Mouse (Mus musculus) neural tube, embryonic 11.5 days (tissue): ENCODE measurements around the gene Iqschfp. TPM values are rescaled to one million over a fixed set of nuclear protein-coding genes. Genes with fewer than 3 reads are reported as not detected.

ENCODE experiments used
- ATAC-seq: fragments of 200-750 bp; cut with Nextera tagmentation; 2 replicates; pipeline ENCODE4 v1.8.0; 2017; ENCODE audit warnings: moderate number of reproducible peaks, mild to moderate bottlenecking, moderate TSS enrichment, moderate library complexity; ENCODE audit not compliant: insufficient read depth, low FRiP score, low TSS enrichment
- DNase-seq: peaks from one replicate; pipeline ENCODE4 v3.0.0-alpha.2; 2015; ENCODE audit warnings: low spot score
- H3K27ac ChIP-seq: fragments of 300-500 bp; sonication (generic); 2 replicates; pipeline ENCODE4 v1.5.1; 2014; ENCODE audit warnings: low read depth, mild to moderate bottlenecking, low read length
- H3K27me3 ChIP-seq: fragments of 300-500 bp; sonication (generic); 2 replicates; pipeline ENCODE4 v1.6.1; 2014; ENCODE audit warnings: mild to moderate bottlenecking, low read length, mixed read lengths; ENCODE audit not compliant: control insufficient read depth, insufficient read depth
- H3K36me3 ChIP-seq: fragments of 300-500 bp; sonication (generic); 2 replicates; pipeline ENCODE4 v1.6.1; 2014; ENCODE audit warnings: mild to moderate bottlenecking, low read length, moderate library complexity, mixed read lengths; ENCODE audit not compliant: control insufficient read depth, insufficient read depth
- H3K4me1 ChIP-seq: fragments of 300-500 bp; sonication (generic); 2 replicates; pipeline ENCODE4 v1.6.1; 2014; ENCODE audit warnings: low read length, mixed read lengths; ENCODE audit not compliant: control insufficient read depth, insufficient read depth
- H3K4me2 ChIP-seq: fragments of 300-500 bp; sonication (generic); 2 replicates; pipeline ENCODE4 v1.6.1; 2014; ENCODE audit warnings: low read depth, mild to moderate bottlenecking, moderate library complexity
- H3K4me3 ChIP-seq: fragments of 300-500 bp; sonication (generic); 2 replicates; pipeline ENCODE4 v1.5.1; 2014; ENCODE audit warnings: low read depth, low read length
- H3K9ac ChIP-seq: fragments of 300-500 bp; sonication (generic); 2 replicates; pipeline ENCODE4 v1.6.1; 2014; ENCODE audit warnings: mild to moderate bottlenecking, low read length
- H3K9me3 ChIP-seq: fragments of 300-500 bp; sonication (generic); 2 replicates; pipeline ENCODE4 v1.6.1; 2016; ENCODE audit warnings: low read length; ENCODE audit not compliant: control insufficient read depth
- WGBS: fragments of 180-500 bp; shearing (Covaris S2); extraction: QIAGEN DNeasy Blood & Tissue Kit; methylation state at CpG from one replicate; pipeline ENCODE4 v1.1.7; 2014; 5-methylcytosine and 5-hydroxymethylcytosine counted together
- polyA plus RNA-seq: library from polyadenylated mRNA; unstranded; fragments of >200 nt; fragmentation: Nextera tagmentation; extraction: Ambion mirVana; gene quantifications from 2 replicates; pipeline ENCODE4 v1.2.1, GENCODE M21; 2014

The Iqschfp gene
- polyA plus RNA-seq, 1 experiment from 2014 or later: 0.37 TPM

- Histone ChIP-seq H3K9ac (no peak overlapping the region), H3K4me2 (peak overlapping the region; percentile 90; the same call in 1 of the 2 replicates), H3K4me3 (no peak overlapping the region), H3K4me1 (no peaks in the 10 kb centered on the region; the same call in 1 of the 2 replicates), H3K27ac (no peak overlapping the region), H3K36me3 (no peaks in the 10 kb centered on the region), H3K9me3 (no peaks in the 10 kb centered on the region), H3K27me3 (no peaks in the 10 kb centered on the region)
- 26% methylated on average over 3 of the region's 3 CpGs for WGBS
- ATAC-seq (no peak), DNase-seq (no peak)
Observed at GRCm38 (mm10) chr3:68492513-68492912, 600.5 kb downstream of the Iqschfp start.

DNA sequence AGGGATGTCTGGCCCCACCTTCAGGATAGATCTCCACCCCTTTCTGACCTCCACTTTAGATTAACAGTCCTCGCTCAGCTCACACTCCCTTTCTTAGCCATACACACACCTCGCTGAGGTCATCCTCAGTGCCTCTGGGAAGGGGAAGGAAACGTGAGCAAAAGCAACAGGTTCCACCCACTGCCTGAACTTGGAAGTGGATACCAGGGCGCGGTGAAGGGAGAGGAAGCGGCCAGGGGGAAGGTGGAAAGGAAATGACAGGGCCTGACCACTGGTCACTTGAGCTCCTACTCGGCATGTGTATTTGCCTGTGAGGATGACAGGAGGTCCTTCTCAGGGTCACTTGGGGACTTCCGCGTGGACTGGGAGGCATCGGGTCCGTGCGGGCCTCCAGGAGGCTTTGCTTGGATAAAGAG, 601.1 kb downstream of the Iqschfp start:
- ATAC-seq: no peak; the same call in 1 of the 2 replicates

GRCm38 (mm10) chr3:68493586-68494295, 601.7 kb downstream of the Iqschfp start:
- Histone ChIP-seq H3K36me3 (no peaks in the 10 kb centered on the region), H3K4me2 (peak overlapping the region; percentile 90), H3K4me1 (no peaks in the 10 kb centered on the region; the same call in 1 of the 2 replicates), H3K9me3 (no peaks in the 10 kb centered on the region), H3K27me3 (no peaks in the 10 kb centered on the region), H3K4me3 (peak overlapping the region; percentile 70), H3K9ac (peak overlapping the region; percentile 81), H3K27ac (peak overlapping the region; percentile 75)
- peak; percentile 89 for DNase-seq
- ATAC-seq: peak; percentile 87
- WGBS: 0% methylated on average over 47 of the region's 70 CpGs

More for the DNA sequence above, 601.1 kb downstream of the Iqschfp start:
- no peak for DNase-seq
- Histone ChIP-seq H3K9ac (peak overlapping the region; percentile 81), H3K27me3 (no peaks in the 10 kb centered on the region), H3K36me3 (no peaks in the 10 kb centered on the region), H3K4me2 (peak overlapping the region; percentile 90), H3K4me1 (no peaks in the 10 kb centered on the region; the same call in 1 of the 2 replicates), H3K4me3 (peak overlapping the region; percentile 70), H3K9me3 (no peaks in the 10 kb centered on the region), H3K27ac (peak overlapping the region; percentile 75)
- WGBS: 0% methylated on average over 12 of the region's 12 CpGs

- H3K4me1 ChIP-seq: no peaks in the 10 kb centered on the region; the same call in 1 of the 2 replicates
- ATAC-seq: peak; percentile 52
- no peaks in the 10 kb centered on the region for H3K9me3 ChIP-seq
- H3K4me2 ChIP-seq: peak overlapping the region; percentile 90
- H3K36me3 ChIP-seq: no peaks in the 10 kb centered on the region
- peak overlapping the region; percentile 70 for H3K4me3 ChIP-seq
- H3K9ac ChIP-seq: peak overlapping the region; percentile 81
- H3K27me3 ChIP-seq: no peaks in the 10 kb centered on the region
- peak; percentile 73 for DNase-seq
- peak overlapping the region; percentile 63 for H3K27ac ChIP-seq
- whole genome bisulfite sequencing: 0% methylated on average over 59 of the region's 68 CpGs
Observed at GRCm38 (mm10) chr3:68494296-68495095, 602.5 kb downstream of the Iqschfp start.

GRCm38 (mm10) chr3:68495096-68495735, 603.2 kb downstream of the Iqschfp start:
- H3K27ac ChIP-seq: peak overlapping the region; percentile 63
- no peaks in the 10 kb centered on the region for H3K27me3 ChIP-seq
- peak overlapping the region; percentile 81 for H3K9ac ChIP-seq
- peak; percentile 74 for DNase-seq
- peak; percentile 52 for ATAC-seq
- no peaks in the 10 kb centered on the region for H3K9me3 ChIP-seq
- H3K4me1 ChIP-seq: no peaks in the 10 kb centered on the region; the same call in 1 of the 2 replicates
- peak overlapping the region; percentile 70 for H3K4me3 ChIP-seq
- no peaks in the 10 kb centered on the region for H3K36me3 ChIP-seq
- under 1% methylated on average over 36 of the region's 38 CpGs for WGBS
- peak overlapping the region; percentile 90 for H3K4me2 ChIP-seq

- 3% methylated on average over 9 of the region's 9 CpGs for WGBS
- H3K9ac ChIP-seq: peak overlapping the region; percentile 81
- H3K4me2 ChIP-seq: peak overlapping the region; percentile 90
- H3K36me3 ChIP-seq: no peaks in the 10 kb centered on the region
- H3K4me1 ChIP-seq: no peaks in the 10 kb centered on the region; the same call in 1 of the 2 replicates
- no peak for ATAC-seq
- DNase-seq: peak; percentile 45
- 0 out of 2 replicates have a peak overlapping the region, but pooled peaks have one; percentile 21 for H3K27ac ChIP-seq
- H3K4me3 ChIP-seq: peak overlapping the region; percentile 70
- H3K9me3 ChIP-seq: no peaks in the 10 kb centered on the region
- H3K27me3 ChIP-seq: no peaks in the 10 kb centered on the region
Observed at GRCm38 (mm10) chr3:68495736-68496242, 603.8 kb downstream of the Iqschfp start.

GRCm38 (mm10) chr3:68496513-68496912, 604.5 kb downstream of the Iqschfp start:
- Histone ChIP-seq H3K27ac (no peak overlapping the region), H3K27me3 (no peaks in the 10 kb centered on the region), H3K9me3 (no peaks in the 10 kb centered on the region), H3K4me3 (0 out of 2 replicates have a peak overlapping the region, but pooled peaks have one; percentile 70), H3K36me3 (no peaks in the 10 kb centered on the region), H3K4me2 (peak overlapping the region; percentile 90; the same call in 1 of the 2 replicates), H3K9ac (no peak overlapping the region), H3K4me1 (no peaks in the 10 kb centered on the region; the same call in 1 of the 2 replicates)
- DNase-seq (no peak), ATAC-seq (no peak)
- WGBS: 60% methylated on average over 6 of the region's 6 CpGs

- DNase-seq: no peak
- Histone ChIP-seq H3K4me1 (no peaks in the 10 kb centered on the region), H3K36me3 (no peaks in the 10 kb centered on the region), H3K4me3 (no peak overlapping the region), H3K9me3 (no peaks in the 10 kb centered on the region), H3K27ac (no peak overlapping the region), H3K27me3 (no peaks in the 10 kb centered on the region), H3K4me2 (no peak overlapping the region), H3K9ac (no peak overlapping the region)
- no peak for ATAC-seq
- 92% methylated on average over 6 of the region's 6 CpGs for WGBS
Observed at GRCm38 (mm10) chr3:68499532-68500152, 607.6 kb downstream of the Iqschfp start.
